Mouse (Mus musculus) gastrocnemius, postnatal 36 days (tissue): ENCODE results near the gene Senp6. TPM values are rescaled to one million over a fixed set of nuclear protein-coding genes. Genes with fewer than 3 reads are reported as not detected.
"Not testable (repeated sequence)": the region's sequence is repeated elsewhere in the genome, so short reads cannot be mapped to it uniquely, and the experiment has no call there.

Experiments used
- DNase-seq, 2 experiments: peaks; one replicate each; pipeline ENCODE4 v3.0.0; 2022
- intact Hi-C: fragments of 180-260 bp; cut with DNase I; formaldehyde crosslinking; loops from one replicate; pipeline ENCODE4 v1.15.1; 2025
- long read RNA-seq, 2 experiments: library from polyadenylated mRNA; stranded (forward); transcript quantifications; one replicate each; pipeline ENCODE4 v2.0.0; 2021
- total RNA-seq, 2 experiments: library from RNA; stranded (reverse); gene quantifications; 2 replicates each; pipeline ENCODE4 v1.2.3; 2021

Gene Senp6
- 10 to 100 TPM; 42.8 to 48.2 TPM for total RNA-seq
- long read RNA-seq, experiment 1, partial matches to known transcripts = 1 of 46 reads
- long read RNA-seq, experiment 1, other reads (novel, unspliced or antisense) = 44 of 46 reads
- long read RNA-seq, experiment 2, partial matches to known transcripts = 4 of 63 reads
- long read RNA-seq, experiment 2, other reads (novel, unspliced or antisense) = 57 of 63 reads

GRCm38 (mm10) chr9:80066367-80067220 is at the start of gene Senp6:
Gene Senp6, plus strand, starts transcription at chr9:80066903.
- intact Hi-C loops = no loop called here
- DNase-seq = peak; percentile 63 to 68

- intact Hi-C loops = no loop called here
- DNase-seq = no peak
Measured at GRCm38 (mm10) chr9:80020429-80020828, 46.3 kb upstream of the Senp6 start.

GRCm38 (mm10) chr9:80021648-80022047 is 45.1 kb upstream of the Senp6 start:
- intact Hi-C loops = no loop called here
- DNase-seq = no peak

GRCm38 (mm10) chr9:80022821-80023220 is 43.9 kb upstream of the Senp6 start:
- intact Hi-C loops = no loop called here
- DNase-seq = no peak

GRCm38 (mm10) chr9:80025347-80025746 is 41.4 kb upstream of the Senp6 start:
- intact Hi-C loops, DNase-seq: not testable (repeated sequence)

GRCm38 (mm10) chr9:80026017-80026416 is 40.7 kb upstream of the Senp6 start:
- intact Hi-C loops = no loop called here
- DNase-seq = peak in 1 of 2 experiments; percentile 27

GRCm38 (mm10) chr9:80026581-80027021 is 40.1 kb upstream of the Senp6 start:
- DNase-seq = no peak
- intact Hi-C loops = no loop called here

- intact Hi-C loops = no loop called here
- DNase-seq = no peak
Measured at GRCm38 (mm10) chr9:80037262-80037996, 29.3 kb upstream of the Senp6 start.

- no peak for DNase-seq
- intact Hi-C loops = no loop called here
Measured at GRCm38 (mm10) chr9:80037997-80038383, 28.7 kb upstream of the Senp6 start.

- no peak for DNase-seq
- intact Hi-C loops = no loop called here
Measured at GRCm38 (mm10) chr9:80039296-80039815, 27.3 kb upstream of the Senp6 start.

GRCm38 (mm10) chr9:80044301-80044700 is 22.4 kb upstream of the Senp6 start:
- intact Hi-C loops = not testable (repeated sequence)

GRCm38 (mm10) chr9:80049271-80049670 is 17.4 kb upstream of the Senp6 start:
- DNase-seq, intact Hi-C loops: not testable (repeated sequence)

More at GRCm38 (mm10) chr9:80044301-80044700, 22.4 kb upstream of the Senp6 start:
- not testable (repeated sequence) for DNase-seq

- intact Hi-C loops = no loop called here
- no peak for DNase-seq
Measured at GRCm38 (mm10) chr9:80052951-80053350, 13.8 kb upstream of the Senp6 start.

GRCm38 (mm10) chr9:80057690-80058089 is 9.0 kb upstream of the Senp6 start:
- intact Hi-C loops = no loop called here
- no peak for DNase-seq

- DNase-seq, intact Hi-C loops: not testable (repeated sequence)
Measured at GRCm38 (mm10) chr9:80065495-80065894, 1.2 kb upstream of the Senp6 start.

- peak; percentile 28 to 75 for DNase-seq
- intact Hi-C loops = no loop called here
Measured at GRCm38 (mm10) chr9:80067221-80068027, 721 bp downstream of the Senp6 start.

GRCm38 (mm10) chr9:80068028-80068515 is 1.4 kb downstream of the Senp6 start:
- DNase-seq = no peak
- intact Hi-C loops = no loop called here

GRCm38 (mm10) chr9:80068735-80069315 is 2.1 kb downstream of the Senp6 start:
- DNase-seq = no peak
- intact Hi-C loops = no loop called here

GRCm38 (mm10) chr9:80070026-80070425 is 3.3 kb downstream of the Senp6 start:
- DNase-seq = no peak
- intact Hi-C loops = no loop called here
